Mouse (Mus musculus) Muller cell, postnatal 12 days (primary cell): ENCODE data around the gene Gpbar1.

Source experiments
- DNase-seq: peaks from one replicate; pipeline ENCODE4 v3.0.0-alpha.2; 2015; ENCODE audit errors: inconsistent ontology term

The Gpbar1 gene

DNA sequence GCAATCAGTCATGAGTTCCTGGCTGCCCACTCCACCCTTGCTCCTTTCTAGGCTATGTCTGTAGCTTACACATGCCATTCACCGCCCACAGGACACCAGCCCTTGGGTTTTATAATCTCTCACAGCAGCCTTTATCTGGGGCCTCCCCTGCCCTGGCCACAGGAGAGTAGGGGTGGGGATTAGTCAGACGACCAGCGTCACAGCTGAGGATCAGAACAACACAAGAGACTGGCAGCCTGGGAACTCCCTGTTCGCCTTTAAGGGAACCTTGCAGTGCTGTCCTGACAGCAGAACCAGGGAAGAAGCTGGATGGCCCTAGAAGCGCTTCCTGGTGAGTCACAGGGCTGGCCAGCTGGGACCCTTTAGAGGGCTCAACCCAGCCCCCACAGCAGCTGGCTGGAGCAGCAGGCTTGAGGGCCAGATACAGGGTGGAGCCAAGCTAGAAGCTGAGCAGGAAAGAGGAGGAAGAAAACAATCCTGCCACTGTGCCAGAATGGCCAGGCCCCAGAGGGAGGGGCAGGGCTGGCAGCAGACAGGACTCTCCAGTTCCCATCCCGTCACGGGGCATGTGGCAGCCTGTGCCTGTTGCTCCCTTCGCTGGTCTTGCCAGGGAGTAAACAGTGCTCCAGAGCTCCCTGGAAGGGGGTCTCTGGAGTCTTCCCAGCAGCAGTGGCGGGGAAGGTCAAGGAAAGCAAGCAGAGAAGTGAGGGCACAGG lies 17.3 kb downstream of the Gpbar1 start:
- peak; percentile 98 for DNase-seq

- no peak for DNase-seq
These were observed 18.1 kb downstream of the Gpbar1 start for GRCm38 (mm10) chr1:74296477-74296876.

- peak; percentile 93 for DNase-seq
These were observed 18.9 kb downstream of the Gpbar1 start for GRCm38 (mm10) chr1:74297269-74297668.

DNA sequence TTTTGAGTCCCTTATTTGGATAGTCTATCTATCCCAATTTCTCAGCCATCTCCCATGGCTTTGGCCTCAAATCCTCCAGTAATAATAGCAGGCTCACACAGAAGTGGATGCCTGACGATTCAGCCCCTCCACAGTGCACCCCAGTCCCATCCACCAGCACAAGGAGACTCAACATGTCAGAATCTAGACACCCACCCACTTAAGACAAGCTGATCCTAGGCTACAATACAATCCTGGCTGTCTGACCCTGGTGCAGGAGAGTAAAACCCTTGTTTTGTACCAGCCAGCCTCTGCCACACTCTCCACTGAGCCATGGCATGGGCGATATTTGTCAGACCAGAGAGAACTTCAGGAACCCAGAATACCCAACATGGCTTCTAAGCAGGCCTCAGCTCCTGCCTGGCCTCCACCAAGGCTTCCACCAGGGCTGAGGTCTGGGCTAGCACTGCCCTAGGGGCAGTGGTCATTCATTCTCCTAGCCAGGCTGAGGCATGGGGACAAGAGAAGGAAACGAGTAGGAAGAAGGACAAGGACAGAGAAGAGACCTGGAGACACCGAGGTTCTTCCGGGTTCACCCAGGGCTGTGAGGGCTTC lies 19.9 kb downstream of the Gpbar1 start:
- DNase-seq, result no peak

- DNase-seq, result peak; percentile 77
These were observed 20.6 kb downstream of the Gpbar1 start for GRCm38 (mm10) chr1:74298996-74299395.

DNA sequence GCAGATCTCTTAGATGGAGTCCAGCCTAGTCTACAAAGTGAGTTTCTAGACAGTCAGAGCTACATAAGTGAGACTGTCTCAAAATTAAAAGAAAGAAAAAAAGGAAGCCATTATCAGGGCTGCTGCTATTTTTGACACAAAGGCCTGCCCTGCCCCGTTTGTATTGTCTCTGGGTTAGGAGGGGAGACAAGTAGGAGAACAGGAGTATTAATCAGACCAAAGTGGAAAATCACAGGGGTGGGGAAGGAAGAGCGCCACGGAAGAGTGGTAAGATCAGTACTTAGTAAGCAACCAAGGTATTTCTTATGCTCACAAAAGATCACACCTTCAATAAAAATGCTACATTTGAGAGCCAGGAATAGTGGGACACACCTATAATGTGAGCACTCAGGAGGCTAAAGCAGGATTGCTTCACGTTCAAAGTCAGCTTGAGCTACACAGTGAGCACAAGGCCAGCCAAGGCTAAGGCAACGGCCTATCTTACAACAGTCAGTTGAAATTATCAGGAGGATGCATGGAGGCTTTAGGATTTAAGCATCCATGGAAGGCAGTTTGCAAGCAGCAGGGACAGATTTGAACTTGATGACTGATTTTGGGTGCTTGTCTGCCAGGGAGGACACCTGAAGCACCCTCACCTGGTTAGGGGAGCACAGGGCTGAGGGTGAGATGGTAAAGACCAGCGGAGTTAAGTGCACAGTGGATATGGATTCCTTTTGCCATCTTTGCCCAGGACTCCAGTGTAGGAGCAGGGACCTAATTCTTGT lies 22.2 kb downstream of the Gpbar1 start:
- DNase-seq, result no peak

DNA sequence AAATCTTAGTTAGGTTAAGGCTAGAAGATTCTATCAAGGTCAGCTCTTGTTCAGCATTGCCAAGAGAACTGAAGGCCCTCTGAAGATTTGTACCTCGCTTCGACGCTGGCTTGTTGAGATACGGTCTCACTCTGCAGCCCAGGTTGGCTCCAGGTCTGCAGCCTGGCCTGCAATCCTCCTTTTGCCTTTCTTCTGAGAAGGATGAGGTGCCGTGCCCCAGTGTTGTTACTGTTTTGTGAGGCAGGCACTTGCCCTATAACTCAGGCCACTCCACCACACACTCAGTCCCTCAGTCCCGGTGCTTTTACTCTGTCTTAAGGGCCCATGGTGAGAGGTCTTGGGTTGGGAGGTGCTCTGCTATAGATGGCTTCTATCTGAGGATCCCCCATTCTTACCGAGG lies 23.9 kb downstream of the Gpbar1 start:
- no peak for DNase-seq

- DNase-seq, result no peak
These were observed 24.5 kb downstream of the Gpbar1 start for GRCm38 (mm10) chr1:74302835-74303234.

GRCm38 (mm10) chr1:74303509-74304338 lies 25.4 kb downstream of the Gpbar1 start:
- peak; percentile 87 for DNase-seq

DNA sequence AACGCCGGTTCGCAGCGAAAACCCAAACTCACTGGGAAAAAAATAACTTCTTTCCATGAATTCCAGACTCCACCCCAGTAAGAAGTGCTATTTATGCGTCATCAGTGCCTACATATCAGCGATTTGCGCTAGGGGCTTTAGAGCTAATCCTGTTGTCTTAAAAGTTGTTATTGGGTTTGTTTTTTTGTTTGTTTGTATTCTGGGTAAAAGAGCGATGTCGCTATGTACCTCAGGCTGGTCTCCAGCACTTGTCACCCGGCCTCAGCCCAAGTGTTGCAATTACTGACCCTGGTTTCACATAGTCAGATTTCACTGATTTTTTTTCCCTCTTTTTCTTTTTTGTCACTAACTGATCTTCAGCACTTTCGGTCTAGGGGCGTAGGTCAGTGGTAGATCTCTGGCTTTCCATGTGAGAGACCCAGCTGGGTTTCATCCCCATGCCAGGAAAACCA lies 26.0 kb downstream of the Gpbar1 start:
- DNase-seq, result no peak

DNA sequence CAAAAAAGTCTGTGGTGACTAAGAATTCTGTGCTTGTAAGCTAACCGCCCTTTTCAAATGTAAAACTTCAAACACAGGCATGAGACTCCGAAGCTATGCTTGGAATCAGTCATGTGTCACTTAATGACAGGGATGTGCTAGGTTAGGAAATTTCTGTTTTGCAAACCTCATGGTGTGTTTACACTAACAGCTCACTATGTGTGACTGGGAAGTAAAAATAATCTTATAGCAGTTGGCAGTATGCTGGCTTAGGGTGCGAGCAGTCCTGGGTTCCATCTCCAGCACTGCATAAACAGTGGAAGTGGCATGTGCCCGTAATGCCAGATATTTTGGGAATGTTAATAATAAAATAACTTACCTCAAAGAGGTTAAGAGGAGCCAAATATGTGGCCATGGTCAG lies 26.6 kb downstream of the Gpbar1 start:
- DNase-seq, result no peak

DNA sequence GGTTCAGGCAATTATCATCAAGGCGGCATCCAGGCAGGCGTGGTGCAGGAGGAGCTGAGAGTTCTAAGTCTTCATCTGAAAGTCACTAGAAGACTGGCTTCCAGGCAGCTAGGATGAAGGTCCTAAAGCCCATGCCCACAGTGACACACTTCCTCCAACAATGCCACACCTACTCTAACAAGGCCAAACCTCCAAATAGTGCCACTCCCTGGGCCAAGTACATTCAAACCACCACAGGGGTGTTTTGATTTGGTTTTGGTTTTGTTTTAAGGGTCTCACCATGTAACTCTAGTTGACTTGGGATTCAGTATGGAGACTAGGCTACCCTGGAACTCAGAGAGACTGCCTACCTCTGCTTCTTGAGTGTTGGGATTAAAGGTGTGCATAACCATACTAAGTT lies 27.2 kb downstream of the Gpbar1 start, which contains the start of gene Tmbim1:
Gene Tmbim1, minus strand, starts transcription at position 101 of the 400 bp plus-strand sequence.
- no peak for DNase-seq

DNA sequence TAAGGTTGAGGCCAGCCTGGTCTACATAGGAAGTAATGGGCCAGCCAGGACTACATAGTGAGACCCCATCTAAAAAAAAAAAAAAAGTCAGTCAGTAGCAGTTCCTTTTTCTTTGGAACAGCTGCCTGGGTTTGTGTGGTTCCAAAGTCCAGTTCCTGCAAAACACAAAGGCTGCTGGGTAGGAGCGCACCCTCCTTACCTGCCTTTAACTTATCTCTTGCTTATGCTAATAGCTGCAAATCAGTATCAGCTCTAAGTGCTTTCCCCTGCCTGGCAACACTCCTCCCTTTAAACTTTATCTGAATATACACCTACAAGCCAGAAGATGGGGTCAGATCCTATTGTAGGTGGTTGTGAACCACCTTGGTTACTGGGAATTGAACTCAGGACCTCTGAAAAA lies 28.8 kb downstream of the Gpbar1 start:
- DNase-seq, result no peak

- no peak for DNase-seq
These were observed 29.9 kb downstream of the Gpbar1 start for GRCm38 (mm10) chr1:74308001-74308964.

DNA sequence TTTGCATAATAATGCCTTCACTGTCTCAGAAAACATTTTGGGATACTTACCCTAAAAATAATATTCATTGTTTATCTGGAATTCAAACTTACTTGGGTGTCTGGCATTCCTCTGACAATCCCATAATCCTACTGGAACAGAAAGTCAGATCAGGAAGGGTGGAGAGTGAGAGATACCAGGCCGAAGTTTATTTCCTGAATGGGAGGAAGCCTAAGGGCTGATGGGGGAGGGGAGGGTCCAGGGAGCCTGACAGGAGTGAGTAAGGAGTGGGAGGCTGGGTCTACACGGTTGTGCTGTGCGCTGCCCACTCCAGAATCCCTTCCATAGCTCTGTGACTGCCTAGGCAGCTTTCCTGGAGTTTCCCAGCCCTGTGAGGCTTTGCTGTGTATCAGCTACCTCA lies 31.4 kb downstream of the Gpbar1 start:
- DNase-seq, result no peak

GRCm38 (mm10) chr1:74313049-74313692 lies 34.8 kb downstream of the Gpbar1 start:
- DNase-seq, result peak; percentile 50

DNA sequence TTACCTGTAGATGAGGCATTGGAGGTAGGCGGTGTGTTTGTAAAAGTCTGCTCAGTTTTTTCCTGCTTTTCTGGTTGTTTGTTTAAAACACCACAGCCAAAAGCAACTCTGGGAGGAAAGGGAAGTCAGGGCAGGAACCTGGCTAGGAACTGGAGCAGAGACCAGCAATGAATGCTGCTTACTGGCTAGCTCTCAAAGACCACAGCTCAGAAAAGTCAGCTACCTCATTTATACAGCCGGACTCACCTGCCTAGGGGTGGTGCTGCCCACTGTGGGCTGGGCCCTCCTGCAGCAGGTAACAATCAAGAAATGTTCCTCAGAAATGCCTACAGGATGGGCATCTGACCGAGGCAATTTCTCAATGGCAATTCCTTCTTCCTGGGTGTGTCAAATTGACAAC lies 36.4 kb downstream of the Gpbar1 start:
- DNase-seq, result no peak

DNA sequence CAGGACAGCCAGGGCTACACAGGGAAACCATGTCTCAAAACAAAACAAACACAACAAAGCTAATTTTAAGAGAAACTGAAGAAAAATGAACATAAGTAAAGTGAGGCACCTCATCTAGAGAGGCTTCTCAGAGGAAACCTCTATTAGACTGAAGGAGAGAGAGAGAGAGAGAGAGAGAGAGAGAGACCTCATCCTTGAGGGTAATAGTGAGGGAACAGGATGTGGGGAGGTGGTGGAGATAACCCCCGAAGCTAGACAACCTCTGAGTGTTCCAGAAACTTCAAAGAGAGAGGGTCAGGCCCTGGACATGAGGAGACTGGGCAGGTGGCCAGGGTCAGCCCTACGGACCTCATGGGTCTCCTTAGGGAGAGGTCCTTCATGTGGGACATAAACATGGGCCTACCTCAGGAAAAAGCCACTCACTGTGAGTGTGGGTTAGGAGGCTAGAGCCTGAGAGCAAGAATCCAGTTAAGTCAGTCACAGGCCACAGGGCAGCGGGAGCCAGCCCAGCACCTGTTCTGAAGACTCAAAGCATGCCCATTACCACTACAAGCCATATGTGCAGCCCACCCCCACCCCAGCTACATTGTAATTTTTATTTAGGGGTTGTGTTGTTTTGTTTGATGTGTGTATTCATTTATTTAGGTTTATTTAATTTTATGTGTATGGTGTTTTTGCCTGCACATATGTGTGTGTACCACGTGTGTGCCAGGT lies 37.9 kb downstream of the Gpbar1 start:
- DNase-seq, result no peak

DNA sequence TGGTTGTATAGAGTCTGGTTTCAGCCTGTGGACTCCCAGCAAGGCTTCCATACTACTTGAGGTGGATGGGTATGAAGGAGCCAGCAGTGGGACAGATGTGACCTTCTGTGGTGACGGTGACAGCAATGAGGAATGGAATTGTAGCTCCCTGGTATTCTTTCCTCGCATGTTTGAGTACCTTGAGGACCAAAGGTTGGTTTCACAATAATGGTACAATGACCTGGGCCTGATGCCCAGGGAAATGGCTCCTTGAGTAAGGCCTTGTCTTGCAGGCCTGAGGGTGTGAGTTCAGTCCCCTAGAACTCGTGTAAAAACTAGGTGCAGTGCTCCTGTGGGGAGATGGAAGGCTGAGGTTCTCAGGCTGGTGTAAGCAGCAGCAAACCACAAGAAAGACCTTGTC lies 40.4 kb downstream of the Gpbar1 start:
- no peak for DNase-seq
